Mouse (Mus musculus): ENCODE measurements around the gene Get4.

Get4 gene

GRCm38 (mm10) chr5:139283460-139284180 is 31.5 kb downstream of the Get4 start:
- no peak for DNase-seq (ENCODE audit: low read depth)

DNA sequence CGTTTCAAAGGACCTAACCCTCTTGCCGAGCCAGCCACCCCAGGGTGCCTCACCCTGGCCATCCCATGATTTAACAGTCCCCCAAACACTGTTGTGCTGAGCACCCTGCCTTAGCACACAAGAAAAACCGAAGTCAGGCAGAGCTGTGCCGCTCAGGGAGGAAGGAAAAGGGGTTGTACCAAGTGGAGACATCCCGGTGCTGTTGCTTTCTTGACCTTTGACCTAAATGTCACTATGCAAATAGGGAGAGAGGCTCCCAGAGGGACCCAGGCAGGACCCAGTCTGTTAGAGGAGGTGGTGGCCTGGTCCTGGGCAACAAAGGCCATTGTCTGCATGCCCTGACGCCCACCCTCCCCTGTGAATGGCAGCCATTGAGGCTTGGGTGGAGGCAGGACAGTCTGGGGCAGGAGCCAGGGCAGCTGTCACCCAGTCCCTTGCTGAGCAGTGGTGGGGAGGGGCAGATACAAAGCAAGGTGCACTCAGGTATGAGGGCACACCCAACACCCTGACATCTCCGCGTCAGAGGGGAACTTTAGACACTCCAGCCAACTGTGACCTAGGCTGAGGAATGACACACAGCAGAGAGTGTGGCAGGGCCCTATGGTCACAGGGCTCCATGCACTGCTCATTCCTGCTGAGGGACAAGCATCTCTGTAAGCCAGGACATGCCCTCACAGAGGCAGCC is 33.4 kb downstream of the Get4 start:
- DNase-seq (ENCODE audit: low read depth), result no peak

- no peak for DNase-seq (ENCODE audit: low read depth)
Observed at GRCm38 (mm10) chr5:139286142-139286941, 34.2 kb downstream of the Get4 start.

GRCm38 (mm10) chr5:139287099-139287498 is 35.0 kb downstream of the Get4 start:
- DNase-seq (ENCODE audit: low read depth), result peak; percentile 51

GRCm38 (mm10) chr5:139287787-139288186 is 35.7 kb downstream of the Get4 start:
- DNase-seq (ENCODE audit: low read depth), result no peak

- no peak for DNase-seq (ENCODE audit: low read depth)
Observed at GRCm38 (mm10) chr5:139288591-139288990, 36.5 kb downstream of the Get4 start.

DNA sequence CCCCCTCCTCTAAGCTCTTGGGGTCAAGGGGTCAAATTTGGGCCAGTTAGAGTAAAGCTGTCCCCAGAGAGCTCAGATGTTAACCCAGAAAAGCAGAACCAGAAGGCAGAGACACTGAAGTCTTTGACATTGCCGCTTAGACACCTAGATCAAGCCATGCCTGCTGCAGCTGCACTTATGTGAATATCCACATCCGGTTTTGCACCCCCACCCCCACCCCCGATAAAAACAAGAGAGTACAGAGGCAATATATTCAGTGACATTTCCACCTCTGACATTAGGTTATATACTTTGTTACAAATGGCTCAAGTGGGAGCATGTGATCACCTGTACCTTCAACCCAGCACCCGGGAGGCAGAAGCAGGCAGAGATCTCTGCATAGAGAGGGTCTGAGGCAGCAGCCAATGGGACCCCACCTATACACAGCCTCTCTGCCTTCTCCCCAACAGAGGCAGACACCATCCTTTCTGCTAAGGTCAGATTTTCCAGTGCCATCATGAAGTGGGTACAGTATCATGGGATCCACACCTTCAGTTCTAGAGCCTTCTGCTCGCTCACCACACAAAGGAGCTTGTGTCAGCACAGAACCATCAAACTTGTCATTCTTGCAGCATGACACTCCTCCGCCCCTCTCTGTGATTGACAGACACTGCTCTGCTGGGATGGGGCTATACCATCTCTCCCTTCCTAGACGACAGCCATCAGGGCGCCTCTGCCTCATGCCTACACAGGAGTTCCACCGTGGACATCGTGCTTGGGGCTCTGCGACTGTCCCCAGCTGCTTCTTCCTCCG is 38.5 kb downstream of the Get4 start:
- DNase-seq (ENCODE audit: low read depth), result no peak

GRCm38 (mm10) chr5:139291811-139292560 is 39.9 kb downstream of the Get4 start:
- DNase-seq (ENCODE audit: low read depth), result no peak

DNA sequence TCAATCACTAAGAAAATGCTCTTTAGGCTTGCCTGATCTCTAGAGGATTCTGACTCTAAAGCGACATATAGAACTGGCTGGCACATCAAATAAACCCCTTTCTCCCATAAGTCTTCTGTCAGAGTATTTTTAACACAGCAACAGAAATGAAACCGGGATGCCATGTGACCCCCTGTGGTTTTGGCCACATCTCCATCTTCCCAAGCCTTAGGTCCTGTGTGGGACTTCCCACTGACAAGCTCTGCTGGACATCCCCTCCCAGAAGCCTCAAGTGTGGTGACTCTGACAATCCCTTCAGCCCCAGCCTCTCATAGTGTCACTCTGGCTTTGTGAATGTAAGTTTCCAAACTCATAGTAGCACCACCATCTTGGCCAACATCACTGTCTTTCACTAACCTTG is 42.0 kb downstream of the Get4 start:
- no peak for DNase-seq (ENCODE audit: low read depth)

DNA sequence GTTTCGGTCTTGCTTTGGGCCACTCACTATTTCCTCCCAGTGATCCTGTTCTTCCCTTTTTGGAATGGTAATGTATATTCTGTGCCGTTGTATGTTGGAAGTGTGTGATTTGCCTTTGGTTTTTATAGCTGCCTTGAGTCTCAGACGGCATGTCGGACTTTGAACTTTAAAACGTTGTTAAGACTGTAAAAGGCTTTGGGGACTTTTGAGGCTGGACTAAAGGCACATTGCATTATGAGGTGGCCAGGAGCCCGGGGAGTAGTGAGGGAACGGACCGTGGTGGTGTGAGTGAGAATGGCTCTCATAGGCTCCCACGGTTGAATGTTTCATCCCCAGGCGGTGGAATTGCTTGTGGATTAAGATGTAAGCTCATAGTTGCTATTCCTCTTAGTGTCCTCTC is 45.0 kb downstream of the Get4 start:
- no peak for DNase-seq (ENCODE audit: low read depth)

DNA sequence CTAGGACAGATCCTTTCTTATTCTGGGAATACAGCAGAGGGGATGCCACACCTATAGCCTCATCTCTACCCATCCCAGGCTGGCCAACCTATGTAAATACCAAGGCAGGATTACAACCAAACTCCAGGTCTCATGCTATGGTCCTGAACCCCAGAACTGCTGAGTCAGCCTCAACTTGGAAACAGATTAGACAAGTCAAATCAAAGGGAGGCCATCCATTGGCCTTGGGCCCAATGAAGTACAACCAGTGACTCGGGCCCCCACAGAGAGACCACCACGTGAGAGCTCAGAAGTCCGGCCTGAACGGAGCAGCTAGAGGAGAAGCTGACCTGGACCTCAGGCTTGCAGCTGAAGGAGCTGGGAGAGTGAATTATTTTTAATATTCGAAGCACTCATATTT is 45.6 kb downstream of the Get4 start:
- DNase-seq (ENCODE audit: low read depth), result no peak

DNA sequence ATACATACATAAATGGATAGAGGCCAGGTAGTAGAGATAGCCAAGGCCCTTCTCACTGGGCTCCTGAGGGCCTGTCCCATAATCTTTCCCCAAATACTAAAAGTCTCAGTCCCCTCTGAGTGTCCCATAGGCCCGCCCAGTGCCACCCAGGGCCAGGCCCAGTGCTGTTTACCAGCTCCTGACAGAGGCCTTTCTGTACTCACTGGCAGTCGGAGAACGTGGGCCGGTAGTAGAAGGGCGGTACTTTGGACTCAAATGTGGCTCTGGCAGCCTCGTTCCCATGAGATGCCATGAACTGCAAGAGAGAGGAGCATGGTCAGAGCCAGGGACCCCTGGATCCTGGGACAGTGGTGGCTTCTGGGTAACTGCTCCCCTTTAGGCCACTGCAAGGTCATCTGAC is 50.0 kb downstream of the Get4 start:
- DNase-seq (ENCODE audit: low read depth), result no peak

DNA sequence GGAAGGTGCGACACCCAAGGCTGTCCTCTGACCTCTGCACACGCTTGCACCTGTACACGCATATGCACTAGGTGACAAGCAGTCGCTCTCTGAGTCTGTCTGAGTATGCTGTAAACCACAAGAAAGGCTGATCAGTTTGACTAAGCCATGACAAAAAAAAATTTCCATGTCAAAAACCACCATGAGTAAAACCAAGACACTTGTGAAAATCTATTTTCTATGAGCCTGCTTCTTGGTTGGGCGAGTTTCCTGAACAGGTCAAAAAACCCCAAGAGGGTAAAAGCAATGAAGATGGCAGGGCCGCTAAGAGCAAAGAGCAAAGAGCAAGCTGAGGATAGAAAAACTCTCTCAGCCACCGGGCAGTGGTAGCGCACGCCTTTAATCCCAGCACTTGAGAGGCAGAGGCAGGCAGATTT is 51.5 kb downstream of the Get4 start:
- no peak for DNase-seq (ENCODE audit: low read depth)

- DNase-seq (ENCODE audit: low read depth), result no peak
Observed at GRCm38 (mm10) chr5:139309946-139310345, 57.8 kb downstream of the Get4 start.

GRCm38 (mm10) chr5:139310477-139310876 is 58.4 kb downstream of the Get4 start:
- no peak for DNase-seq (ENCODE audit: low read depth)

DNA sequence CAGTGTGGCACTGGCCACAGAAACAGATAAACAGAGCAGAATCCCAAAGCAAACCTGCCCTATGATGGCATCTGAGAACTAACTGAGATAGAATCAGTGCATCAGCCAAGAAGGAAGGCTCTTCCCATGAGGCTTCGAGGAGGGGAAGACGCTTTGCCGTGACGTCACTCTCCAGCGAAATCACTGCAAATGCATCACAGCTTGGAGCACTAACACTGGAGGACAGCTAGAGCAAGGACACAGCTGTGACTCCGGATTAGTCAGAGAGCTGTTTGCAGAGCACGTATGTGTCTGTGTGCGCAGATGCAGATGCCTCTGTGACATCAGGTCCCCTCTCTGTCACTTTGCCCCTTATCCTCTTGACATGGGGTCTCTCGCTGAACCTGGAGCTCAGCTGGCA is 59.7 kb downstream of the Get4 start:
- DNase-seq (ENCODE audit: low read depth), result no peak

DNA sequence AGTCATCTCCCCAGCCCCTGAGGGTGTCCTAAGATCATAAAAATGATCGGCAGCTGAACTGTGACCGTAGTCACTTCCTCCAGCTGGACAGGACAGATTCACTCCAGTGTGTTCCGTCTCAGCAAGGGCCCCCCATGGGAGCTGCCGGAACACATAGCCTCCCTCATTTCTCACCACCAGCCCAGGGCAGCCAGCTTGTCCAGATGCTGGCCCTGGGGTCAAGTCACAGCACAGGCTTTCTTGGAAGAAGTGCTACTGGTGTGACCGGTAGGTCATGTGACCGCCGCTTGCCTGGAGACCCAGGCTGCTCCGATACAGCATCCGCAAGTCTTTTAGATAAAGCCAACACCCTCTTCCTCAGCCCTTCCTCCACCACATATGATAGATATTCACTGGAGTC is 61.4 kb downstream of the Get4 start:
- no peak for DNase-seq (ENCODE audit: low read depth)

- no peak for DNase-seq (ENCODE audit: low read depth)
Observed at GRCm38 (mm10) chr5:139314941-139315642, 63.0 kb downstream of the Get4 start.

- no peak for DNase-seq (ENCODE audit: low read depth)
Observed at GRCm38 (mm10) chr5:139316982-139317675, 65.0 kb downstream of the Get4 start.

All from c-Kit-positive CD71-positive TER-119-negative erythroid progenitor cells, embryonic 14.5 days (primary cell).